Mouse (Mus musculus): ENCODE results near the gene Ddx5. TPM values are rescaled to one million over a fixed set of nuclear protein-coding genes. Genes with fewer than 3 reads are reported as not detected.

Ddx5 gene
- polyA plus RNA-seq, 1 experiment from 2014 or later: 394 TPM

GRCm38 (mm10) chr11:106776960-106777359, 12.0 kb downstream of the Ddx5 start:
- H3K9me3 ChIP-seq: no peaks in the 10 kb centered on the region
- H3K36me3 ChIP-seq (replicated peaks): peaks cover 28% of the 10 kb centered on the region; the same call in 1 of the 2 replicates
- no peak overlapping the region for H3K4me2 ChIP-seq
- WGBS: 97% methylated on average over 4 of the region's 4 CpGs
- H3K4me1 ChIP-seq: peaks cover 28% of the 10 kb centered on the region
- H3K4me3 ChIP-seq: no peak overlapping the region
- no peaks in the 10 kb centered on the region for H3K27me3 ChIP-seq (replicated peaks)
- no peak overlapping the region for H3K9ac ChIP-seq
- ATAC-seq (replicated peaks): no peak
- H3K27ac ChIP-seq: no peak overlapping the region

DNA sequence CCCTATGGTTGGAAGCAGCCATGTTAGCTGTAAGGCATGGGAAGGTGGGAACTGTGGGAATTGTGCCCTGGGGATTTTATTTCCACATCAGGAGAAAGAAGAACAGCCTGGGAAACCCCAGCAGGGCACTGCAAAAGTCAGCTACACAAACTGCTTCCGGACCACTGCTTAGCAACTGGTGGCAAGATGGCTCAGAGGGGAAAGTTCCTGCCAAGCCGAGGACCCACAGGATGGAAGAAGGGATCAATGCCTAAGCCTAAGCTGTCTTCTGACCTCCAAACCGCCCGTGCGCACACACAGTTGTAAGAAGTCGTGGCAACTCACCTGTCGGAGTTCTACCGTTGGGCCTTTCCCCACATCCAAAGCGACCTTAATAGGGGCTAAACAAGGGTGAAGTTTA, 15.9 kb downstream of the Ddx5 start:
- H3K4me2 ChIP-seq: no peak overlapping the region
- no peak overlapping the region for H3K9ac ChIP-seq
- WGBS: 92% methylated on average over 9 of the region's 9 CpGs
- H3K36me3 ChIP-seq (replicated peaks): peaks cover 32% of the 10 kb centered on the region
- peaks cover 8% of the 10 kb centered on the region; the same call in 1 of the 2 replicates for H3K4me1 ChIP-seq
- ATAC-seq (replicated peaks): no peak
- no peak overlapping the region for H3K27ac ChIP-seq
- H3K27me3 ChIP-seq (replicated peaks): no peaks in the 10 kb centered on the region
- H3K9me3 ChIP-seq: no peaks in the 10 kb centered on the region
- H3K4me3 ChIP-seq: no peak overlapping the region

- no peaks in the 10 kb centered on the region for H3K4me1 ChIP-seq
- WGBS: 96% methylated on average over 9 of the region's 9 CpGs
Measured at GRCm38 (mm10) chr11:106770195-106770974, 18.6 kb downstream of the Ddx5 start.

DNA sequence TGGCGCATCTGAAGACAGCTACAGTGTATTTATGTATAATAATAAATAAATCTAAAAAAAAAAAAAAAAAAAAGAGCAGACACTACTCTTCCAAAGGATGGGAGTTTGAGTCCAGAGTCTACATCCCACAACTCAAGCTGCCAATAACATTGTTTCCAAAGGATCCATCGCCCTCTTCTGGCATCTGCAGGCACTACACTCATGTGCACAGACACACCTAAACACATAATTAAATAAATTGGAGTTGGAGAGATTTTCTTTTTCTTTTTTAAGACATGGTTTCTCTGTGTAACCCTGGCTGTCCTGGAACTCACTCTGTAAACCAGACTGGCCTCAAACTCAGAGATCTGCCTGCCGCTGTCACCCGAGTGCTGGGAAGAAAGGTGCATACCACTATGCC, 21.5 kb downstream of the Ddx5 start:
- no peak for ATAC-seq (replicated peaks)
- peaks cover 27% of the 10 kb centered on the region for H3K36me3 ChIP-seq (replicated peaks)
- WGBS: 94% methylated on average over 4 of the region's 4 CpGs

More at GRCm38 (mm10) chr11:106770195-106770974, 18.6 kb downstream of the Ddx5 start:
- no peaks in the 10 kb centered on the region for H3K9me3 ChIP-seq
- no peak overlapping the region for H3K4me2 ChIP-seq
- no peak overlapping the region for H3K9ac ChIP-seq
- H3K27ac ChIP-seq: no peak overlapping the region
- no peak for ATAC-seq (replicated peaks)
- peaks cover 45% of the 10 kb centered on the region for H3K36me3 ChIP-seq (replicated peaks)
- H3K4me3 ChIP-seq: no peak overlapping the region
- H3K27me3 ChIP-seq (replicated peaks): no peaks in the 10 kb centered on the region

DNA sequence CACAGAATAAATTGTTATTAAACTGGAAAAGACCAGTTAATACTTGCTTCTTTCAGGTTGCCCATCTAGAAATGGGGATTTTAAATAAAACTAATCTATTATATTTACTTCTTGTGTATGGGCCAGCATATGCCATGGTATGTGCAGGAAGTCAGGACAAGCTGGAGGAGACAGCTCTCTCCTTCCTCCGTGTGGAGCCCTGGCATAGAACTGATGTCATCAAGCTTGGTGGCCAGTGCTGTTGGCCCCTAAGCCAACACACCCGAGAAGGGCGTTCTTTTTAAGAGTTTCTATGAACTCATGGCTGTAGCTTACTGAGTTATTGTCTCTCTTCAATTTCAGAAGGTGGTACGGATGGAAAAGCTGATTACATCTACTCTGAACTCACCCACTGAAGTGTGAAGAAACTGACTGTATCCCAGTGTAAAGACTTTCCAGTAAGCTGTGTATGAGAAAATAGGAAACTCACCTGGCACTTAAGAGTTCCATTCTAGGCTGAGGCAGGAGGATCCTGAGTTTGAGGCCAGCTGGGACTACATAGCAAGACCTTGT, 22.3 kb downstream of the Ddx5 start:
- H3K27me3 ChIP-seq (replicated peaks): no peaks in the 10 kb centered on the region
- no peak overlapping the region for H3K27ac ChIP-seq
- ATAC-seq (replicated peaks): no peak
- H3K9ac ChIP-seq: no peak overlapping the region
- no peaks in the 10 kb centered on the region for H3K9me3 ChIP-seq
- H3K36me3 ChIP-seq (replicated peaks): peaks cover 22% of the 10 kb centered on the region
- WGBS: 91% methylated on average over 4 of the region's 4 CpGs
- H3K4me1 ChIP-seq: no peaks in the 10 kb centered on the region
- H3K4me3 ChIP-seq: no peak overlapping the region
- H3K4me2 ChIP-seq: no peak overlapping the region

More for the DNA sequence above, 21.5 kb downstream of the Ddx5 start:
- Histone ChIP-seq H3K9me3 (no peaks in the 10 kb centered on the region), H3K27me3 (replicated peaks) (no peaks in the 10 kb centered on the region), H3K27ac (no peak overlapping the region), H3K4me1 (no peaks in the 10 kb centered on the region), H3K4me3 (no peak overlapping the region), H3K9ac (no peak overlapping the region), H3K4me2 (no peak overlapping the region)

GRCm38 (mm10) chr11:106762800-106763185, 26.2 kb downstream of the Ddx5 start:
- no peak overlapping the region for H3K27ac ChIP-seq
- ATAC-seq (replicated peaks): no peak
- H3K4me3 ChIP-seq: no peak overlapping the region
- H3K9ac ChIP-seq: no peak overlapping the region
- no peaks in the 10 kb centered on the region for H3K27me3 ChIP-seq (replicated peaks)
- H3K36me3 ChIP-seq (replicated peaks): peaks cover 12% of the 10 kb centered on the region; the same call in 1 of the 2 replicates
- no peaks in the 10 kb centered on the region for H3K4me1 ChIP-seq
- no peak overlapping the region for H3K4me2 ChIP-seq
- 81% methylated on average over 9 of the region's 9 CpGs for WGBS
- H3K9me3 ChIP-seq: no peaks in the 10 kb centered on the region

DNA sequence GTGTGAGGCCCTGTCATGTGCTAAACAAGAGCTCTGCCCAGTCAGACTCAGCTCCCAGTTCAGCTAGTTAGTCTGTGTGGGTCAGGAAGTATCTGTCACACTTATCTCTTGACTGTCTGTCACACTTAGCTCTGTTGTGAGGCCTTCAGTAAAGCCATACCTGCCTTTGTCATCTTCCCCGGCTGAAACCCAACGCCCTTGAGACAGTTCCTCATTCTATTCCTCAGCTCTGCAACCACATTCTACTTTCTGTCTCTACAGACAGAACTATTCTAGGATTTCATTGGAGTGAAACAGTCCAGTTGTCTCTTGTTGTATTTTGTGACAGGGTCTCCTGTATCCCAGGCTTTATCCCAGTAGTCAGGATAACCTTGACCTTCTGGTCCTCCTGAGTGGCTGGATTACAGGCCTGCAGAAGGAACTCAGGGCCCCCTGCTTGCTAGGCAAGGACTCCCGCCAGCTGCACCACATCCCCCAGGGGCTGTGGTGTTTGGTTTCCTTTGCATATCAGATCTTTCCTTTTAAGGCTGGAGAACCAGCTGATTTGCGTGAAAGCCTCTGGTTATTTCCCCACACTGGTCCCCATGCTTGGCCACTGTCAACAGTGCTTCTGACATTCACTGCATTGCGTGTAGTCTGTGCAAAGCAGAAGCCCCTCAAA, 26.7 kb downstream of the Ddx5 start:
- no peak for ATAC-seq (replicated peaks)
- 43% methylated on average over 5 of the region's 5 CpGs for WGBS
- no peak overlapping the region for H3K4me3 ChIP-seq
- no peak overlapping the region for H3K9ac ChIP-seq
- peaks cover 8% of the 10 kb centered on the region; the same call in 1 of the 2 replicates for H3K36me3 ChIP-seq (replicated peaks)
- H3K27me3 ChIP-seq (replicated peaks): no peaks in the 10 kb centered on the region
- 0 out of 2 replicates have a peak overlapping the region, but pooled peaks have one; percentile 24 for H3K27ac ChIP-seq
- no peaks in the 10 kb centered on the region for H3K4me1 ChIP-seq
- H3K9me3 ChIP-seq: no peaks in the 10 kb centered on the region
- H3K4me2 ChIP-seq: no peak overlapping the region

- H3K27ac ChIP-seq: no peak overlapping the region
- no peak overlapping the region for H3K4me3 ChIP-seq
- no peaks in the 10 kb centered on the region for H3K27me3 ChIP-seq (replicated peaks)
- no peaks in the 10 kb centered on the region for H3K9me3 ChIP-seq
- H3K36me3 ChIP-seq (replicated peaks): no peaks in the 10 kb centered on the region
- no peak overlapping the region for H3K4me2 ChIP-seq
- WGBS: 95% methylated on average over 5 of the region's 5 CpGs
- no peaks in the 10 kb centered on the region for H3K4me1 ChIP-seq
- no peak for ATAC-seq (replicated peaks)
- no peak overlapping the region for H3K9ac ChIP-seq
Measured at GRCm38 (mm10) chr11:106760511-106760910, 28.5 kb downstream of the Ddx5 start.

DNA sequence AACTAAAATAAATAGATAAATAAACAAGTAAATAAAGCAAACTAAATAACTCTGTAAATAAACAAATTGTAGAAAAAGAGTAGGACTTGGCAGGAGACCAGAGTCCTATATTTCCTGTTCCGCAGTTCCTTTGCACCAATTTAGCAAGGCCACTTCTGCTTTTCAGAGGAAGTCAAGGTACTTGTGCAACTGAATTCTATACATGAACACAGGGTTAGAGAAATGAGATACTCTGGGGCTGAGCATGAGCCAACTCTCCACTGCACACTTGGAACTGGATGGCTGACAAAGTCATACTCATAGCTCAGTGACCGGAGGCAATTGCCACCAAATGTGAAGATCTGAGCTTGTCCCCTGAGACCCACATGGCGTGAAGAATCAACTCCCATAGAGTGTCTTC, 30.0 kb downstream of the Ddx5 start:
- Histone ChIP-seq H3K4me3 (no peak overlapping the region), H3K27me3 (replicated peaks) (no peaks in the 10 kb centered on the region), H3K36me3 (replicated peaks) (no peaks in the 10 kb centered on the region), H3K27ac (no peak overlapping the region), H3K9ac (no peak overlapping the region), H3K9me3 (no peaks in the 10 kb centered on the region), H3K4me1 (no peaks in the 10 kb centered on the region), H3K4me2 (no peak overlapping the region)
- ATAC-seq (replicated peaks): no peak
- WGBS: 92% methylated on average over 3 of the region's 3 CpGs

DNA sequence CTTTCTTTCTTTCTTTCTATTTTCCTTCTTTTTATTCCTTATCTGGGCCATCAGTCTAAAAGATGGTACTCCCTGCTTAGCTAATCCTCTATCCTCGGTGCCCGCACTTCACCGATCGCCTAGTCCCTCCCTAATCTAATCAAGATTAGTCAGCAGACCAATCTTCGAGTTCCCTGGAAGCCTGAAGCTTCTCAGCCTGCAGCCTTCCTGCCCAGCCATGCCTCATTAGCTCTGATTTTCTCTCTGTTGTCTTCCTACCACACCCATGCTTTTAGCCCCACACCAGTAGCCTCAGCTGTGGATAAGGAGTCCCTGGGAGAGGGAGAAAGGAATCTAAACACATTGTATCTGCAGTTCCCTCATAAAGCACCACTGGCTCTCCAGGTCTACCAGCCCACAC, 33.4 kb downstream of the Ddx5 start:
- no peaks in the 10 kb centered on the region for H3K4me1 ChIP-seq
- WGBS: 36% methylated on average over 5 of the region's 5 CpGs
- H3K36me3 ChIP-seq (replicated peaks): no peaks in the 10 kb centered on the region

DNA sequence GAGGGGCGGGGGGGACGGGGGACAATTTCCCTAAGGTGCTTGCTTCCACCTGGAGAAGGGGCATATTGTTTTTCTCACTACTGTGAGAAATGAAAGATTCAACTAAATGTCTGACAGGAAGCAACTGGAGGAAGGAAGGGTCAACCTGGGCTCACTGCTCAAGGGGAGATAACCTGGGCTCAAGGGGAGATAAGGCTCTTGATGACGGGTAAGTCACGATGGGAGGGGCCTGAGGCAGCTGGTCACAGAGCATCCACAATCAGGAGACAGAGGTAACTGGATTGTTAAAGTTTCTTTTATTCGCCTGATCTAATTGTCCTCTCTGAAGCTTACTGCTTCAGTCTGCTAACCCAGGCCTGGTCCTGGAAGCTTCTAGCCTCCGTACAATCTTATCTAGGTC, 35.7 kb downstream of the Ddx5 start:
- no peaks in the 10 kb centered on the region for H3K4me1 ChIP-seq
- H3K9ac ChIP-seq: no peak overlapping the region
- H3K27ac ChIP-seq: no peak overlapping the region
- no peak for ATAC-seq (replicated peaks)
- H3K4me3 ChIP-seq: no peak overlapping the region
- no peaks in the 10 kb centered on the region for H3K9me3 ChIP-seq
- no peaks in the 10 kb centered on the region for H3K27me3 ChIP-seq (replicated peaks)
- no peak overlapping the region for H3K4me2 ChIP-seq
- H3K36me3 ChIP-seq (replicated peaks): no peaks in the 10 kb centered on the region
- 87% methylated on average over 6 of the region's 6 CpGs for WGBS

More for the DNA sequence above, 33.4 kb downstream of the Ddx5 start:
- no peak for ATAC-seq (replicated peaks)
- no peaks in the 10 kb centered on the region for H3K9me3 ChIP-seq
- H3K27ac ChIP-seq: no peak overlapping the region
- no peak overlapping the region for H3K4me2 ChIP-seq
- no peak overlapping the region for H3K4me3 ChIP-seq
- H3K9ac ChIP-seq: no peak overlapping the region
- no peaks in the 10 kb centered on the region for H3K27me3 ChIP-seq (replicated peaks)

DNA sequence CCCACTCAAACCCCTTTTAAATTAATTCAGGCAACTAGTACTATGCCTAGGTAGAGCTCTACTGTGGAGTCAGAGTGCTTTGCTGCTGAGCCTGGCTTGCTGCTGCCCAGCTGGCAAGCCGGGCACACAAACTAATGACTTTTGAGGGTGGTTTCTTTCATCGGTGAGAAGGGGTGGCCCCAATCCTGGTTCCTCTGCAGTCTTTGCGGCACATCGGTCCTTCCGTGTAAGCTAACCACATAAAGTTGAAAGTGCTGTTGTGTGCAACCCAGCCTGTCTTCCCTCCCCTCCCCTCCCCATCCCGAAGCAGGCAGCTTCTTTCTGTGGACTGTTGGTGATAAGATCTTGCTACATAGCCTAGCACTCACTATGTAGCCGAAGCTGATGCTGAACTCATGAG, 36.9 kb downstream of the Ddx5 start:
- no peaks in the 10 kb centered on the region for H3K27me3 ChIP-seq (replicated peaks)
- 89% methylated on average over 7 of the region's 7 CpGs for WGBS
- H3K9me3 ChIP-seq: no peaks in the 10 kb centered on the region
- H3K4me2 ChIP-seq: no peak overlapping the region
- no peak for ATAC-seq (replicated peaks)
- H3K9ac ChIP-seq: no peak overlapping the region
- no peak overlapping the region for H3K27ac ChIP-seq
- no peaks in the 10 kb centered on the region for H3K36me3 ChIP-seq (replicated peaks)
- no peaks in the 10 kb centered on the region for H3K4me1 ChIP-seq
- H3K4me3 ChIP-seq: no peak overlapping the region

Data from midbrain, embryonic 15.5 days (tissue).